Mouse (Mus musculus) stomach, postnatal 0 days (tissue): ENCODE measurements around the gene Rtn4rl2. TPM values are rescaled to one million over a fixed set of nuclear protein-coding genes. Genes with fewer than 3 reads are reported as not detected.

Experiments
- ATAC-seq: fragments of 200-750 bp; cut with Nextera tagmentation; 2 replicates; pipeline ENCODE4 v1.8.0; 2017; ENCODE audit not compliant: low FRiP score, low TSS enrichment
- DNase-seq: peaks from one replicate; pipeline ENCODE4 v3.0.0-alpha.2; 2016; ENCODE audit warnings: low spot score
- H3K27ac ChIP-seq: fragments of 300-500 bp; sonication (generic); replicated peaks from 2 replicates; pipeline ENCODE4 v1.5.1; 2014; ENCODE audit warnings: mild to moderate bottlenecking, control low read depth
- H3K27me3 ChIP-seq: fragments of 300-500 bp; sonication (generic); 2 replicates; pipeline ENCODE4 v1.6.1; 2014; ENCODE audit warnings: low read length; ENCODE audit not compliant: control insufficient read depth, insufficient read depth
- H3K36me3 ChIP-seq: fragments of 300-500 bp; sonication (generic); 2 replicates; pipeline ENCODE4 v1.6.1; 2014; ENCODE audit warnings: low read length, mixed read lengths; ENCODE audit not compliant: control insufficient read depth, insufficient read depth
- H3K4me1 ChIP-seq: fragments of 300-500 bp; sonication (generic); replicated peaks from 2 replicates; pipeline ENCODE4 v1.6.1; 2014; ENCODE audit warnings: antibody characterized with exemption; ENCODE audit not compliant: control insufficient read depth, insufficient read depth
- H3K4me2 ChIP-seq: fragments of 300-500 bp; sonication (generic); replicated peaks from 2 replicates; pipeline ENCODE4 v1.6.1; 2014; ENCODE audit warnings: low read depth, mild to moderate bottlenecking, control low read depth, moderate library complexity
- H3K4me3 ChIP-seq: fragments of 300-500 bp; sonication (generic); 2 replicates; pipeline ENCODE4 v1.5.1; 2014; ENCODE audit warnings: low read depth, low read length, control low read depth
- H3K9ac ChIP-seq: fragments of 300-500 bp; sonication (generic); 2 replicates; pipeline ENCODE4 v1.6.1; 2014; ENCODE audit warnings: mild to moderate bottlenecking, low read length, control low read depth, mixed read lengths
- H3K9me3 ChIP-seq: fragments of 300-500 bp; sonication (generic); 2 replicates; pipeline ENCODE4 v1.6.1; 2016; ENCODE audit warnings: low read length; ENCODE audit not compliant: control insufficient read depth
- CTCF ChIP-seq: IDR thresholded peaks from 2 replicates; pipeline ENCODE4 v1.5.1; 2016; ENCODE audit warnings: antibody characterized with exemption, low read depth, mild to moderate bottlenecking, moderate library complexity
- EP300 ChIP-seq: optimal IDR thresholded peaks from 2 replicates; pipeline ENCODE3; 2016; ENCODE audit warnings: antibody characterized with exemption
- WGBS: fragments of 180-500 bp; shearing (Covaris S2); extraction: QIAGEN DNeasy Blood & Tissue Kit; methylation state at CpG from one replicate; pipeline ENCODE4 v1.1.7; 2014; 5-methylcytosine and 5-hydroxymethylcytosine counted together
- polyA plus RNA-seq: library from polyadenylated mRNA; unstranded; fragments of >200 nt; fragmentation: Nextera tagmentation; extraction: Ambion mirVana; gene quantifications from 2 replicates; pipeline ENCODE4 v1.2.1, GENCODE M21; 2015

Gene Rtn4rl2
- polyA plus RNA-seq, 1 experiment from 2014 or later = 0.41 TPM

GRCm38 (mm10) chr2:84840016-84840747 lies 46.3 kb downstream of the Rtn4rl2 start:
- Histone ChIP-seq H3K4me2 (peak overlapping the region; percentile 93), H3K4me3 (peak overlapping the region; percentile 61), H3K27ac (peak overlapping the region; percentile 83), H3K9ac (peak overlapping the region; percentile 73), H3K4me1 (peaks cover 10% of the 10 kb centered on the region), H3K9me3 (no peaks in the 10 kb centered on the region), H3K27me3 (no peaks in the 10 kb centered on the region), H3K36me3 (no peaks in the 10 kb centered on the region)
- peak; percentile 81 for ATAC-seq
- TF ChIP-seq EP300 (no peak), CTCF (no peak; the same call in 1 of the 2 replicates)
- 1% methylated on average over 52 of the region's 54 CpGs for whole genome bisulfite sequencing
- peak; percentile 74 for DNase-seq

- H3K4me3 ChIP-seq = peak overlapping the region; percentile 61
- no peaks in the 10 kb centered on the region for H3K9me3 ChIP-seq
- TF ChIP-seq CTCF (no peak), EP300 (no peak)
- peak overlapping the region; percentile 73 for H3K9ac ChIP-seq
- H3K27ac ChIP-seq = peak overlapping the region; percentile 83
- 1% methylated on average over 47 of the region's 47 CpGs for WGBS
- peaks cover 10% of the 10 kb centered on the region for H3K4me1 ChIP-seq
- H3K4me2 ChIP-seq = peak overlapping the region; percentile 93
- H3K27me3 ChIP-seq = no peaks in the 10 kb centered on the region
- peak; percentile 29; the same call in 1 of the 2 replicates for ATAC-seq
- DNase-seq = peak; percentile 55
- no peaks in the 10 kb centered on the region for H3K36me3 ChIP-seq
These were observed 47.2 kb downstream of the Rtn4rl2 start for GRCm38 (mm10) chr2:84838993-84839980.

- no peak for TF ChIP-seq CTCF
- TF ChIP-seq EP300 = no peak
- Histone ChIP-seq H3K4me2 (peak within 1 kb of the TSS; percentile 93), H3K9ac (peak within 1 kb of the TSS; percentile 73), H3K27me3 (no peaks in the 10 kb centered on the region), H3K4me1 (peaks cover 10% of the 10 kb centered on the region), H3K4me3 (peak within 1 kb of the TSS; percentile 61), H3K27ac (peak within 1 kb of the TSS; percentile 83), H3K36me3 (no peaks in the 10 kb centered on the region), H3K9me3 (no peaks in the 10 kb centered on the region)
- DNase-seq = no peak
- no peak for ATAC-seq
- WGBS = 30% methylated on average over 10 of the region's 10 CpGs
These were observed 47.9 kb downstream of the Rtn4rl2 start, which contains the start of gene Slc43a1 for GRCm38 (mm10) chr2:84838593-84838949. Slc43a1 (plus strand) TSS chr2:84838850.

- no peak for TF ChIP-seq CTCF
- TF ChIP-seq EP300 = no peak
- DNase-seq (no peak), ATAC-seq (no peak)
- Histone ChIP-seq H3K9ac (no peak overlapping the region), H3K4me2 (no peak overlapping the region), H3K9me3 (no peaks in the 10 kb centered on the region), H3K27me3 (no peaks in the 10 kb centered on the region), H3K36me3 (no peaks in the 10 kb centered on the region), H3K4me3 (no peak overlapping the region), H3K27ac (0 out of 2 replicates have a peak overlapping the region, but pooled peaks have one; percentile 24), H3K4me1 (peaks cover 10% of the 10 kb centered on the region)
- 29% methylated on average over 9 of the region's 9 CpGs for WGBS
These were observed 48.5 kb downstream of the Rtn4rl2 start for GRCm38 (mm10) chr2:84837817-84838592.

GRCm38 (mm10) chr2:84837107-84837506 lies 49.4 kb downstream of the Rtn4rl2 start:
- DNase-seq (no peak), ATAC-seq (no peak)
- TF ChIP-seq CTCF = no peak
- no peak for TF ChIP-seq EP300
- Histone ChIP-seq H3K4me3 (no peak overlapping the region), H3K36me3 (no peaks in the 10 kb centered on the region), H3K9ac (no peak overlapping the region), H3K9me3 (no peaks in the 10 kb centered on the region), H3K4me1 (peaks cover 10% of the 10 kb centered on the region), H3K27me3 (no peaks in the 10 kb centered on the region), H3K27ac (no peak overlapping the region), H3K4me2 (no peak overlapping the region)
- WGBS = 51% methylated on average over 8 of the region's 8 CpGs
